Comparison of ENCODE assay signal across 10 mouse cellular contexts in the genomic region with DNA sequence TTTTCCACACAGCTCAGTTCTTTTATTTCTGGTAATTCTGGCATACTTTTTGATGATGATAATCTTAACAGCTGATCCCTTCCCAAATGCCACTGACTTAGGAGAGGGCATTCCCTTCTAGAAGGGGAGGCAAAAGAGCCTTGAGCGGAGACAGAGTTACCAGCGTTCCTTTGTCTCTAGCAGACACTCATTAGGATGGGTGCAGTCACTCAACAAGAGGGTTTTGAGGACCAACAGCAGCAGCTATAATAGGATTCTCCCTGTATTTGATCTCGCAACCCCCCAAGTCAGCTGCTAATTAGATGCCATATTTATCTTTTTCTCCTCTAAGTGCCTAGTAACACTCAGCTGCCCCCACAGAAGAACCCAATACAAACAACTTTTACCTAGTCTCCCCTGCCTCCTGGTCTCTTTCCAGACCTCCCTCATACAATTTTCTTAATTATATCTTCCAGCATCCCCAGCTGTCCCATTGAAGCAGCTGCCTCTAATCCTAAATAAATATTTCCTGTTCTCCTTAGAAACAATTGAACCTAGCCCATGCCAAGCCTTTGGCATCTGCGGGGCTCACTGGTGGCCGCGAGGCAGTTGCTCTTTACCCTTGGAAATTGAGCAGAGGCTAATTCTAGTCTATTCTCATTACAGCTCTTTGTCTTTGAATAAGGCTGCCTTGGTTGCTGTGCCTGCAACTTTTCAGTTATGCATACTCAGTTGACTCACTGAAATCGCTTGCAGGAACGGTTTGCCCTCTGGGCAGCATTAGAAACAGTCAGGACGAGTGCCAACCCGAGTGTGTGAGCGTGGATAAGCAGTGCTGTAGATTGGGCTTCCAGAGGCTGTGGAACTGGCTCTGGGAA.
DNase-seq lines count a peak whose midpoint lies in the region; ATAC-seq and TF ChIP-seq lines count a peak whose summit lies in the region.
"Had no signal": no experiment of that assay in that cellular context is flagged by ENCODE, and none has a peak within 500 bp of the region (broad histone marks: within the 10 kb centered on the region; RNA-seq: fewer than 3 reads in every experiment).

No protein-coding gene starts in this region.

- WGBS in midbrain, embryonic 12.5 days, result 46% methylated on average over 11 of the region's 11 CpGs

- no peaks in the 10 kb centered on the region for H3K9me3 ChIP-seq in midbrain, embryonic 12.5 days
- H3K9me3 ChIP-seq: lung, embryonic 15.5 days had no signal

- TF ChIP-seq CTCF in layer of hippocampus, adult 2 months (conservative IDR thresholded peaks at IDR 0.05), result no peak

- peak; percentile 6 for DNase-seq in adrenal gland, adult 2 months
- DNase-seq in adrenal gland, adult 8-10 months, result no peak
- peak; percentile 8 to 19 for DNase-seq in layer of hippocampus, postnatal 14 days (ENCODE audit: low spot score in 2 of 2)
- no peak for DNase-seq in layer of hippocampus, adult 2 months (ENCODE audit: low spot score in 2 of 2)
- peak; percentile 41 for DNase-seq in fibroblast of lung, adult 2 months (ENCODE audit: low read depth)

- H3K9ac ChIP-seq in midbrain, embryonic 12.5 days (replicated peaks), result no peak overlapping the region
- H3K9ac ChIP-seq: lung, embryonic 15.5 days had no signal

- H3K4me1 ChIP-seq in midbrain, embryonic 12.5 days, result peaks cover 9% of the 10 kb centered on the region; the same call in 1 of the 2 replicates

- no peak overlapping the region for H3K4me2 ChIP-seq in midbrain, embryonic 12.5 days (replicated peaks)
- H3K4me2 ChIP-seq: lung, embryonic 15.5 days had no signal

- ATAC-seq in midbrain, embryonic 12.5 days (ENCODE audit: low FRiP score, low read depth), result peak; percentile 63; the same call in 1 of the 2 replicates
- no peak for ATAC-seq in inflammation-experienced regulatory T-cells, adult 6 months
- ATAC-seq in activated CD4-positive, CD25-positive, alpha-beta regulatory T cell, adult 4 months, result no peak

- H3K36me3 ChIP-seq in midbrain, embryonic 12.5 days, result no peaks in the 10 kb centered on the region
- H3K36me3 ChIP-seq: lung, embryonic 15.5 days had no signal

- H3K27me3 ChIP-seq in midbrain, embryonic 12.5 days, result no peaks in the 10 kb centered on the region
- H3K27me3 ChIP-seq: lung, embryonic 15.5 days had no signal

- H3K27ac ChIP-seq in layer of hippocampus, adult 2 months, result no peak overlapping the region
- peak overlapping the region; percentile 32 for H3K27ac ChIP-seq in midbrain, embryonic 12.5 days (replicated peaks)
- H3K27ac ChIP-seq: lung, embryonic 15.5 days had no signal

- H3K4me3 ChIP-seq in layer of hippocampus, adult 2 months, result no peak overlapping the region
- H3K4me3 ChIP-seq in midbrain, embryonic 12.5 days, result no peak overlapping the region
- H3K4me3 ChIP-seq: erythroblast, embryonic 14.5 days; lung, embryonic 15.5 days had no signal

Comparison
In these comparisons a context has a peak if more than half of its experiments do, and no peak if none do; other contexts are left out.
1. DNase-seq: peak in adrenal gland, adult 2 months (single experiment), layer of hippocampus, postnatal 14 days (2 of 2) and fibroblast of lung, adult 2 months (single experiment); none in adrenal gland, adult 8-10 months (single experiment) and layer of hippocampus, adult 2 months (0 of 2).